Mouse (Mus musculus) ES-CJ7 (cell line): ENCODE measurements at regions not wholly inside any gene's neighbourhood (a gene's known extent, or its start where the extent isn't known, plus 50 kb on each side); places are given as distances from the start of the nearest gene placed in this dataset.
"Not testable (repeated sequence)": the region's sequence is repeated elsewhere in the genome, so short reads cannot be mapped to it uniquely, and the experiment has no call there.

Experiments
- DNase-seq: peaks from one replicate; pipeline ENCODE4 v3.0.0; 2011; ENCODE audit warnings: low read depth, low spot score

DNA sequence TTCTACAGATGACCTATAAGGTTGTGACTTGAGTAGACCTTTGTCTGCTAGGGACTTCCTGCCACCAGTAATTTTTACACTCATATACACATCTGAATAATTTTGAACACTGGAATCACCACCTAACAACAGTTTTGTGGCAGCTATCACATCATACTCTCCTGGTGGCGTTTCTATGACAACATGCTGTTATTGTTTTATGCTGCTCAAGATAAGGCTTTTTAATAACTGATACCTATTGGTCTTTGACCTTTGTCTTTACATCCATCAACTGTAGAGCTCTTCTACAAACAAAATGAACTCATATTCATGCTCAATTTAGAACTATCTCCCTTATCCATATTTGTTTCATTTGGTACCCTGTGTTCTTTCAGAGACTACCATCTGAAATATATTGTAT, 556.0 kb downstream of the Nyap2 start:
- no peak for DNase-seq

DNA sequence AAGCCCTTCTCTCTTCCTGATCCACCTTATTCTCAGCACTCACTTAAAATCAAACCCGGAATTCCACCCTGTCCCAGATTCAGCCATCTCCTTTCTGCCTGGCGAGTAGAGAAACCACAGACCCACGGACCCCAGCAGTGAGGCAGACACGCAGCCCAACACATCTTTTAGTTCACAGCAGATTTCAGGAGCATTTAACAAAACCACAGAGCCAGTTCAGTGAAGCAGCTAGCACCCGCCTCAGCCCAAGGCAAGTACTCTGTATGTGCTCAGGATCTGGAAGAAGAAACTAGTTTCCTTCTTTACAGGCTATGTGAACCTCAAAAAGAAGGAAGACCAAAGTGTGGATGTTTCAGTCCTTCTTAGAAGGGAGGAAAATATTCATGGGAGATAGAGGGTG, 560.6 kb downstream of the Nyap2 start:
- no peak for DNase-seq

DNA sequence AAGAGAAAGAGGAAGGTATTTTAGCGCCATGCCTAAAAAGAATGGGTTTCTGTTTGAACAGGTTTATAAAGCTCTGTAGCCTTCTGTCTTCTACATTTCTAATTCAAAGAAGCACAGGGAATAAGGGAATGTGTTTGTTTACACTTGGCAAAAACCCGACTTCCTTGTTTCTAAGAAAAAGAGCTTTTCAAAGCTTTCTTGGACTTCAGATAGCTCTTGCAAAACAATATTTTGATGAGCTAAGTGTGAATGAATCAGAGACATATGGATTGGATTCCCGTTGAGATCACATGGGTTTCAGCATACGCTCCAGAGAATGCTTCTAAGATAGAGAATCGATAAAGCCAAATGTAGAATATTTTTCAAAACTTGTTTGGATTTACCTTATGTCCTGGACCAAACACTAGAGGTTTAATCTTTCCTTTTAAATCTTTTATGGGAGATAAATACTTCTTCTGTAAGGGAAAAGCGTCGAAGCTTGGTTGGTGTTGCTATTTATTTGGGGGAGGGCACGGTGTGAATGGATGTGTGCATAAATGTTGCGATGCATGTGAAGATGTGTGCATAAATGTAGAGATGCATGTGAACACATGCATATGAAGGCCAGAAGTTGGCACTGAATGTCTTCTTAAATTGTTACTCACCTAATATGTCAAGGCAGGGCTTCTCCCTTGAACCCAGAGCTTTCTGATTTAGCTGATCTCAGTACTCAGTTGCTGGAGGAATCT, 576.4 kb downstream of the Nyap2 start:
- DNase-seq, result no peak

DNA sequence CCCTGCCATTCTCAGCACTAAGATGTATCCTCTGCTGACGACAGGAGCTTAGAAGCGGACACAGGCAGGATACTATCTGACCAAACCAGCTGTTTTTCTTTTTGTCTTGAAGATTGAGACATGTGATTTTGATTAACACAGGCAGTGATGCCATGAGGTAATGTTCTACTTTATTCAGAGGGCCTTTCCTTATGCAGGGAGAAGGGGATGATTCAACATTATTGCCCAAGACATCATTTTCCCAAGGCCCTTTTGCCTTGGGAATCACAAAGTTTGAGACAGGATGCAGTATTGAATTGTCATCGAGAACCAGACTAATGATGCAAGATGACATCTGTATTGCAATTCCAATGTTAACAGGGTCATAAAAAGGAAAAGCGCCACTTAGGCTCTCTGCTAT, 571.7 kb upstream of the Gm9747 start:
- no peak for DNase-seq

DNA sequence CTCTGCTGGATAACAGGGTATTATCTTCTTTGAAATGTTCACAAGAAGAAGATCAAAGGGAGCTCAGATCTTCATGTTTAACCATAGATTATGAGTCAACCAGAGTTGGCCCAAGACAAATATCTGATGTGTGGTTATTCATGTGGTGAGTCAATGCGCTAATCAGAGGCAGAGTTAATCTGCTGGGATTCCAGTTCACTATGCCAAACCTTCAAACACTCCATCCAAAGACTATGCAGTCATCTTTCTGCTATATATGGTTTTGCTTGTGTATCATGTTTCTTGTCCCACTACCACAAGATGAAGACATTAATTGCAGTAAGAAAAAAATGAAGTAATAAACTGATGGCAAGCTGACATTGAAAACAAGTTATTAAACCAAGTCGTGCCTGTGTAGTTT, 561.8 kb upstream of the Gm9747 start:
- DNase-seq, result no peak

DNA sequence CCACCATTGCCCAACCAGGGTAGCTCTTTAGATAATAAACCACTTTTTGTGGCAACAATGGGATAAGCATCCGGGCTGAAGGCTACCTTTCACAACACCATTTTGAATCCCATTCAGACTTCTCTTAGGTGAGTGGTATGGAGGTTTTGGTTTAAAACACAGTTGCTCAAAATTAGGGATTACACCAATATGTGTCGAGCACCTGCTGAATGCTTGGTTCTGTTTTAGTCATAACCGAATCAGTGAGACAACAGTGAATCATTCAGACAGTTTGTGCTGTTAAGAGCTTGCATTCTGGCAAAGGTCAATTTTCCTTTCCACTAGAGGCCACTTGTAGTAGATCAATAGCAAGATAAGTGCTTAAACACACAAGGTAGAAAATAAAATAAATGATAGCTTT, 561.2 kb upstream of the Gm9747 start:
- DNase-seq, result no peak

DNA sequence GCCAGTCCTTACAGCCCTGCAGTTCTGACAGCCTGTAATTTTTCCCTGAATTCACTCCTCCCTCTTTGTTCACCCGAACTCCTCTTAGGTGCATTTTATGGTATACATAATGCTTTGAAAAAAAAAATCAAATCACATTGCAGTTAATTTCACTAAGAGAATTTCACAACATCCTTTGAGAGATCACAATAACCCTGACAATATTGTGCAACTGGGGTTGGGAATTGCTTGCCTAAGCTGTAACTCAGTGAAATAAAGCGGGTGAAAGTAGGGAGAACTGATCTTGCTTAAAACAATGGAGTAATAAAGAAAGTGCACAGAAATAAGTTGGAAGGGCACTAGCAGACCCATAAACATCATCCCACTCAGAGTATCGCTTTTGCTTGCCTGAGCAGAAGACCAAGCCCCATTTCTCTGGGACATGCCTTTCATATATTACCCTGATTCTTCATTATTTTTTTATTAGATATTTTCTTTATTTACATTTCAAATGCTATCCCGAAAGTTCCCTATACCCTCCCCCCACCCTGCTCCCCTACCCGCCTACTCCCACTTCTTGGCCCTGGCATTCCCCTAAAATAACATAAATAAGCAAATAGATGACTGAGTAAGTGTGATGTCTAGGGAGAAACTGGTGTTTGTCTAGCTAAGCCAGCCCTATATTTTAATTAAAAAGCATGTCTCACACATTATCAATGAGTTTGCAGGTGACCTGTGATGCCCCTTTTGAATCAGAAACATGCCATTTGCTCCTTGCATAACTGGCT, 557.2 kb upstream of the Gm9747 start:
- DNase-seq, result no peak

DNA sequence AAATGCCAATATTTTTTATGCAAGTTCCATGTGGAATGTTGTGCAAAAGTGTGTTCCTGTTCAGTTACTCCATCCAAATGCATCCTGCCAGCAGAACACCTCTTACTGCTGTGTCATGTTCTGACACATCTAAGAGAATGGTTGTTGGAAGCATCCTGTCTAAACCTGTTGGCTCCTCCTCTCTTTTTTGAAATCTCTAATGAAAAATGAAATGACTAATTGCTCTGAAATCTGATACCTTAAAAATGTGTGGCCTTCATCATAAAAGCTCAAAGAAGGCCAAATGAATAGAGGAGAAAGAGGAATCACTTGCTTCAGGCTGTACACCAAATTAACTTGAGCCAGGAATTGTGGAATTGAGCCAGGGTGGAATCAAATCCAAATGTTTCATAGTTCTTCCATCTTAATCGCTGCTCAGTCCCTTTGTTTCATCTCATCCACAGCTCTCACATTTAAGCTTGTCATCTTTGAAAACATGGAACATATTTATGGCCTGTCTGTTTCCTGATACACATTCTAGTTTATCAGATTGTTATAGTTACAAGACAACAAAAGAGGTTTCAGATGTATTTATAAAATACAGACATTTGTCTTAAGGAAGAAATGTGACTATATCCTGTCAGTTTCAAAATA, 555.0 kb upstream of the Gm9747 start:
- no peak for DNase-seq

DNA sequence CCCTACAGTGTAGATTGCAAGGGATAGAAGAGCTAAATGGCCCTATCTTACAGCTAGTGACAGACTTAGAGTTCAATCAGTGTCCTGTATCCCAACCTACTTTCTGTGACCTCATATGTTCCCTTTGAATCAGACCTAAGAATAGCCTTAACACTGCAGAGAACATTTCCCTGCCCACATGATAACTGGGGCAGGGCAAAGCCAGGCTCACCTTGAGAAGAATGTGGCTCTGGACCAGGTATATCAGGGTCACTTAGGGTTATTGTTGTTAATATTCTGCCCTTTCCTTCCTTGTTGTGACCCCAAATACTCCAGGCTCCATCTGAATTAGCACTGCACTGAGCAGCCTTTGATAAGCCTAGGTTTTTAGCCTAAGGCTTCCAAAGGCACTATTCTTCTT, 536.8 kb upstream of the Gm9747 start:
- DNase-seq, result no peak

DNA sequence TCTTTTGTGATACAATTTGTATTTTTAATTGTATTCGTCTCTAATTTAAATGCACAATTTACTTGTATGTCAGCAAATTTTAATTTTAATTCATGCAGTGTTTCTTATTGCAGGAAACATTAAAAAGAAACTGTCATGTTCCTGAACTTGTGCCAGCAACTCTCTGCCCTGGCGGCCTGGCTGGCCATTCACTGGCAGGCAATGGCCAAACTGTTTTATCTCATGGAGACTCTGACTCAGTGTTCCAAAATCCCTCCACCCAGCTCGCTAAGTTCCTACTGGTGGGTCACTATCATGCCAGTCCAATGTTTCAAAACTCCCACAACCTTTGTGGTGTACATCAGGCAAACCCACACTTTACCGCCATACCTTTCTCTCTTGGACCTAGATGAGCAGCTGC, 523.7 kb upstream of the Gm9747 start:
- no peak for DNase-seq

DNA sequence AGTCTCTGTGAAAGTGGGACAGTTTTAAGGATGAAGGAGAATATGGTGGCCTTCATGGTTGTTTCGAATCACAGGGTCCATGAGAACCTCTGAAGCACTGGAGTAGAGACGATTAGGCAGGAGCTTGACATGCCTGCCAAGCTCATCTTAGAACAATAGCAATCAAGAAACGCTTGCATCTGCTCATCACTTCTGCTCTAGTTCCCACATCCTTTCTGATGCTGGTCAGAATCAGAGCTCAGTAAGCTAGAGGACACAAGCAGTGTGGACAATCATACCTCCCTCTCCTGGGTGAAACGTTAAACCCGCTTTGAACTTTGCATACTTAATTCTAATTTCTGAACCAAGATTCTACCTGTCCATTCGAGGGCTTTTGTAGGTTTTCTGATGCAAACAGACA, 515.8 kb upstream of the Gm9747 start:
- no peak for DNase-seq

DNA sequence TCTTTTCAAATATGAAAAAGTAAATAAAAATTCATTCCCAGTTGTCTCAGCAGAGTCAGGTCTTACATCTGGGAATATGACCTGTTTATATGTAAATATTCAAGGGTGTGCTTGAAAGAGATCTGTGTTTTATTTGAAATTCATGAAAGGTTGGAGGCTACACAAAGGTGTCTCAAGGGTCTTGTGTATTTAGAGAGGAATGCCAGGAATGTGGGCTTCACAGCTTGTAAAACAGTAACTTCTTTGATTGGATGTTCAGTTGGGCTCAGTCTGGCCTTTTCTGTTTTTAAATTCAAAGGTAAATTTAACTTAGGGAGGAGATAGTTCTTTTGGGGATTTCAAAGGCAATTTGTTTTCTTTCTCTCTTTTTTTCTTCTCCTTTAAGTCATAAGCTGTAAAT, 514.7 kb upstream of the Gm9747 start:
- peak; percentile 76 for DNase-seq

DNA sequence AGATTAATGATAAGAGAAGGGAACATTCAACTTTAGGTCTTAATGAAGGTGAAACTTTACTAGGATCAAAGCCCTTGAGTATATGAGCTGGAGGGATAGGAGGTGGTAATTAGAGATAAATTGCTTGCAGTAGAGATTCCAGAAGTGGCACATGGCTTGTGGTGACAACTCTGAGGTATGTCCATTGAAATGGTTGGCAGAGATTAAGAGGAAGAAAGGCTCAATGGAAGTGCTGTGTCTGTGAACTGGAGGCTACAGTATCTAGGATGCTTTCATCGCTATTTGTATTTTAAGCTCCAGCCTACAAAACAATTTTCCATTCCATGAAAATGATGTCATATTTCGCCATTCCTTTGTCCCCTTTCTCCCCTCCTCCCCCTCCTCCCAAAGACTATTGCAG, 508.1 kb upstream of the Gm9747 start:
- no peak for DNase-seq

DNA sequence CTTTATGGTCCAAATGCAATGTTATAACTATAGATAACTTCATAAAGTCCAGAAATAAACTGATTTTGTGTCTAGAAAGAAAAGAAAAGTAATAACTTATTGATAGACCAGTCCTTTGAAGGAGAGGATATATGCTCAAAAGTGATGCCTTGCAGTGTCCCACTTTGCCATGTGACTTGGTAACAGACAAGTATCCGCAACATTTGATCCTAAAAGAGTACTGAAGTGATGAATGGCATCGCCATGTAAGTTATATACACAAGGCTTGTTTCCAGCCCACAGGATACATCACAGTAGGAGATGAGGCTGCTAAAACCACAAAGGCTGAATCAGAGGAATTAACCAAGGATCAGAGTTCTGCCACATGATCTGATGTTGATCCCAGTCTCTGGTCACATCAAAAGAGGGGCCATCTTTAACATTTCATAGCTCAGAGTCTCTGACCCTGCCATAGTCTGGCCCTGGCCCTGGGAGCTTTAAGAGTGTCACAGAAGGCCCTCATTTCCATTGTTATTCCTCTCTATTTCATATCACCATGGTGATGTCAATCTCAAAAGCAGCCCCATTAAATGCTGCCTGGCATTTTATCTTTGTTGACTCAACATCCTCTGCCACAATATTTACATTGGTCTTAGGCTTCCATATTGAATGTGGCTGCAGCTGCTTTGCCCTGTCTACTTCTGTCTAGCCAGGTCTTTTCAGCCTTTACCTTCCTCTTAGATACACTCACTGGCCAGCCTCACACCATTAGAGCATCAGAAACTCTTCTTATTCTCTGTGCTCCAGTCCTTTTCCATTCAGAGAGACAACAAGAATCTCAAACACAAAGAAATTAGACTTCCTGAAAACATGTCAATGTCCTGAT, 506.4 kb upstream of the Gm9747 start:
- no peak for DNase-seq

DNA sequence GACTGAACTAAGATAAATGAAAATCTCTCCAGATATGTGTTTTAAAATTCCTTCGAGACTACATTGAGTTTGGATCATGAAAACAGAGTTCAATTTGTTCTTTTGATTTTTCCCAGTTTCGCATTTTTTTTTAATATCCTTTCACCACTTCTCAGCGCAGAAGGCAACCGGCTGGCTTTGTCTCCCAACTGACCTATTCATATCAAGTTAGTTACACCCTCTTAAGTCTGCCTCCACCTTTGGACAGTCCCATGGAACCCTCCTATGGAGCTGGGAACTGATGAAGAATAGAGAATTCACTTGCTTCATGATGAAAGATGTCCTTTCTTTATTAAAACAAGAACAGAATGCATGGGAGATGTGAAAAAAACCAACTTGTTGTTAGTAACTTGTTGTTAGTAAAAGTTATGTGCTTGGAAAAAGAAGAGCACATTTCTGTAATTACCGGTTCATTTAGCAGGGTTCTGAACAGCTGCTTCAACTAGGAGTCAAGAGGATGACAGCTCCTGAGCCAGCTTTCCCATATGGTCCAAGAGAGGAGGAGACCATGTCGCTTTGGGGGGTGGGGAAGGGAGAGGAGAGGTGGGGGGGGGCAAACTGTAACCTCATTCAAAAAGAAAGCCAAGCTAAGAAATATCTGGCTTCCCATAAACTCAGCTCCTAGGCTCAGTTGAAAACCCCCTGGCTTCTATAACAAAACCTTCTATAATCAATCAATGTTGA, 495.6 kb upstream of the Gm9747 start:
- DNase-seq, result no peak

DNA sequence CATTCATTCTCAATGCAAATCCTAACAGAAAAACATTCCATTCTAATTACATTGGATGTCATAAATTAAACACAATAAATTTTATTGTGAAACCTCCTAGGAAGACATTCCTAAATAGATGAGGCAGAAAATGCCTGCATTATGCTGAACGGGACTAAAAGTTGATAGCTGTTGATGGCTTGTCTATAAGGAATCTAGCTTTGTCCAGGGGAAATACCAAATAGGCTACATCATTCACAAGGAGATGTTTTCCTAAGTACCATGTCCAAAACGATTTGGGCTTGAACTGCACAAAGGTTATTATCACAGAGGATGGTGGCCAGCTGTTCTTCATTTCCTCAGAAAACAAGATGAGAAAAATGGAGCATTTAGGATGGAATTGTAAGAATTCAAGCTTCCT, 494.5 kb upstream of the Gm9747 start:
- DNase-seq, result no peak

DNA sequence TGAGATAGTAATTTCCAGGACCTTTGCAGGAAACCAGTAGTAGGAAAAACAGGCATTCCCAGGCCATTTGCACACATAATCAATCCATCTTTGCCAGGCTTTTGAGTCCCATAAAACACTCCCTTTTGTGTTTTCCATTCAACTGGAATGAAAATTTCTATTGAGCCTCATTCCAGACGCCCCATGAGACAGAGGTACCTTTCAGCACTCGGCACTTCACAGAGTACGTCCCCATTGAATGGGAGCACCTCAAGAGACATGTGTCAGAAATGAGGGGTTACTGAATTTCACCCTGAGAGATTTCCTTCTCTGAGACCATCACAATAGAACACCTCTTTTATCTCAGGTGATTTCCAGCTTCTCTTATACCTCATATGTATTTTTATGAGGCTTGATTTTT, 493.5 kb upstream of the Gm9747 start:
- no peak for DNase-seq

DNA sequence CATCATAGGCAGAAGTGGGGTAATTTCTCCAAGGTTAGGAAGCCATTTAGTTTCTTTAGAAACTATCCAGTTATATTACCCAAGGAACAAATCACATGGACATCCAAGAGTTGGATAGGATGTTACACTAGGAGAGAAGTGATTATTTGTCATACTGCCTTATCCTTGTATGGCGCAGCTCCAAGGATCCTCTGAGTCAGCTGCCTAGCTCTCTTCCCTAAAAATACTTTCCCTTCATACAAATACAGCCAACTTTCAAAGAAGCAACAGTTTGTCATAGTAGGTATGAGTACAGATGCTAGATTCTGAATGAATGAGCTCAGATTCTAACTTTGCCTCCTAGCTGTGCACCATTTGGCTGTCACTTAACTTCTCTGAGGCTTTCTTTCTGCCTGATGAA, 492.9 kb upstream of the Gm9747 start:
- DNase-seq, result no peak

DNA sequence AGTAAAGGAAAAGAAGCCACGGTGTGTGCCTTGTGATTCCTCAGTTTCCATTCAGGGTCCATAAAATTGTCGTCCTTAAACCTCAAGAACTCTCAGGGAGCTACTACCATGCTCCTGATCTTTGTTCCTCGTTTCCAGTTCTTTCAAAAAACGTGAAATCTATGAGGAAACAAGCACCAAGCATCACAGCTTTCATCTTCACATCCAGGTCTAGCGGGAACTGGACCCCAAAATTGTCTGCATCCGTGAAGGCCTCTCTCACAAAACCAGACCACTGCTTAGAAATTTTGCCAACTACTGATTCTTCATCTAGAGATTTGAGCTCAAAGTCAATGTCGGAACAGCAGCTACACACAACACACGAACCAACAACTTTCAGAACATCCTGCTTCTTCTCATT, 491.0 kb upstream of the Gm9747 start:
- not testable (repeated sequence) for DNase-seq

DNA sequence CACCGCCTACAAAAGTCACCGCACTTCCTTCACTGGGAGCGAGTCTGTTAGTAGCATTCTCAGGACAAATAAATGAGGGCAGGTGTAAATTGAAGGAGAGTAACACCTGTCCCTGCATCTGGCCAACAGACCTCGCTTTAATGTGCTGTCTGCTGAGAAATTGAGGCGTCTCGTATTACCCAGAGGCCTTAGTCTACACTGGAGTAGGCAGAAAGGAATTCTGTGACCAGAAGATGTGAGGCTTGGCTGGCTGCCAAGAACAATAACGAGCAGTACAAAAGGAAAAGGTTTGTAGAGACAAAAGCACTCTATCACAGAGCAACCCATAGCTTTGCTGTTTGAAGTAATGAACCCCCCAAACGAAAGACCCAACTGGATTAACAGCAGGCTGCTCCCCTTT, 488.4 kb upstream of the Gm9747 start:
- DNase-seq, result peak; percentile 14
